Mouse (Mus musculus): ENCODE measurements around the gene Vma21-ps. TPM values are rescaled to one million over a fixed set of nuclear protein-coding genes. Genes with fewer than 3 reads are reported as not detected.
"Not testable (repeated sequence)": the region's sequence is repeated elsewhere in the genome, so short reads cannot be mapped to it uniquely, and the experiment has no call there.

Vma21-ps gene
- polyA plus RNA-seq (2012; rRNA removed) (1.9 TPM in 1 of 2 replicates, not detected in the other), polyA plus RNA-seq (2014; fragmentation: Nextera tagmentation; extraction: Ambion mirVana) (not detected in 2 replicates)

DNA sequence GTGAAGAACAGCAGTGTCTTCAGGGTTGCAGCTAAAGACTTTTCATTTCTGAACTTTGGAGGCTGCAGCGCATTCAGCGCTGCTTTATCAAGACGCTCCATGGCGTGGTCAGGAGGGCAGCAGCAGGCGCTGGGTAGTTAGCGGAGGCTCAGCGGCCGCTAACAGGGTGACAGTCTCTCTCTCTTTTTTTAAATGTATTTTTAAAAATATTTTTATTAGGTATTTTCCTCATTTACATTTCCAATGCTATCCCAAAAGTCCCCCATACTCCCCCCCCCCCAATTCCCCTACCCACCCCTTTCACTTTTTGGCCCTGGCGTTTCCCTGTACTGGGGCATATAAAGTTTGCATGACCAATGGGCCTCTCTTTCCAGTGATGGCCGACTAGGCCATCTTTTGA is at the start of gene Vma21-ps:
Vma21-ps (minus strand) TSS at position 101 of the 400 bp plus-strand sequence.
- not testable (repeated sequence) for H3K9ac ChIP-seq (replicated peaks); H3K27ac ChIP-seq; H3K4me2 ChIP-seq (ENCODE audit: low read depth); H3K27me3 ChIP-seq (ENCODE audit: control insufficient read depth, insufficient read depth, low read length); H3K36me3 ChIP-seq (replicated peaks; ENCODE audit: control insufficient read depth, insufficient read depth, low read depth); ATAC-seq (ENCODE audit: insufficient read depth); H3K4me1 ChIP-seq (replicated peaks; ENCODE audit: control insufficient read depth in 2 of 2, insufficient read depth in 2 of 2, low read length in 1 of 2); H3K4me3 ChIP-seq (ENCODE audit: insufficient read depth in 1 of 2, low read depth in 2 of 2, low read length in 2 of 2); H3K9me3 ChIP-seq (ENCODE audit: control insufficient read depth, low read length); DNase-seq (ENCODE audit: low read depth in 3 of 3, low spot score in 3 of 3)
- 85% methylated on average over 10 of the region's 10 CpGs for WGBS (ENCODE audit: insufficient replicate concordance)

DNA sequence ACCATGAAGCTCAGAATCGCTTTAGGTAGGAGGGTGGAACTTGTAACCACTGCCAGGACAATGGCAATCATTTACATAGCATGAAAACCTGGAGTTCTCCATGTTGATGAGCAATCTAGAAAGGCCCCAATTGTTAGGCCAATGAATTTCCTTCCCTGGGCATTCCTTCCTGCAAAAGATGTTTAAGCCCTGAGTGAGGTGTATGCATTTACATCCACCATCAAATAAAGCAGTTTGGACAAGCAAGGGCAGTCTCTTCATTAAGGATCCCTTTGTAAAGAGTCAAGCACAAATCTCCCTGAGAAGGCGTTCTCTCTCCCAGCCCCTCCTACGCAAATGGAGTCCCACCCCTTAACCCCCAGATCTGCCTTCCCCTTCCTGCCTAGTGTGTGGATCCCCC is 46.0 kb upstream of the Vma21-ps start:
- H3K27ac ChIP-seq, result no peak overlapping the region
- H3K4me1 ChIP-seq (replicated peaks; ENCODE audit: control insufficient read depth in 2 of 2, insufficient read depth in 2 of 2, low read length in 1 of 2), result no peaks in the 10 kb centered on the region
- H3K9me3 ChIP-seq (ENCODE audit: control insufficient read depth, low read length), result no peaks in the 10 kb centered on the region
- 60% methylated on average over 3 of the region's 3 CpGs for WGBS (ENCODE audit: insufficient replicate concordance)
- no peak for ATAC-seq (ENCODE audit: insufficient read depth)
- TF ChIP-seq EP300 (IDR thresholded peaks at IDR 0.05; ENCODE audit: low read depth) (no peak), CTCF (IDR thresholded peaks at IDR 0.05; ENCODE audit: low read depth) (no peak)
- no peaks in the 10 kb centered on the region for H3K36me3 ChIP-seq (replicated peaks; ENCODE audit: control insufficient read depth, insufficient read depth, low read depth)
- H3K4me2 ChIP-seq (ENCODE audit: low read depth), result no peak overlapping the region
- no peak overlapping the region for H3K9ac ChIP-seq (replicated peaks)
- H3K4me3 ChIP-seq (ENCODE audit: insufficient read depth in 1 of 2, low read depth in 2 of 2, low read length in 2 of 2), result no peak overlapping the region
- DNase-seq (ENCODE audit: low read depth in 3 of 3, low spot score in 3 of 3), result no peak
- H3K27me3 ChIP-seq (ENCODE audit: control insufficient read depth, insufficient read depth, low read length), result no peaks in the 10 kb centered on the region

DNA sequence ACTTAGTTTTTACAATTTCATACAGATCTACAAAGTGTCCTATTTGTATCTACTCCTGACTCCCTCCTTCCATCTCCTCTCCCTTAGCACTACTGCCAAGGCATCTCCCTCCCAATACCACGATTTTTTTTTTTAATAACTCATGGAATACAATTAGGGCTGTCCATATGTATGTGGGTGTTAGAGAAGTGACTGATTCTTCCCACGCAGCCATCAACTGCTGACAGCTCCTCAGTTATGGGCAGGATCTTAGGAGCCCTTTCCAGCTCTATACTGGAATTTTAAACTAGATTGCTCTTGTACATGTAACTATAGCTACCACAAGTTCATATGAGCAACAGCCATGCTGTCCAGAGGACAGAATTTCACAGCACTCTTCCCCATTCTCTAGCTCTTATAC is 33.6 kb upstream of the Vma21-ps start:
- no peak for TF ChIP-seq EP300 (IDR thresholded peaks at IDR 0.05; ENCODE audit: low read depth)
- TF ChIP-seq CTCF (IDR thresholded peaks at IDR 0.05; ENCODE audit: low read depth), result no peak
- 36% methylated on average over 2 of the region's 2 CpGs for WGBS (ENCODE audit: insufficient replicate concordance)
- Histone ChIP-seq H3K9me3 (ENCODE audit: control insufficient read depth, low read length) (no peaks in the 10 kb centered on the region), H3K4me1 (replicated peaks; ENCODE audit: control insufficient read depth in 2 of 2, insufficient read depth in 2 of 2, low read length in 1 of 2) (no peaks in the 10 kb centered on the region), H3K4me2 (ENCODE audit: low read depth) (no peak overlapping the region), H3K36me3 (replicated peaks; ENCODE audit: control insufficient read depth, insufficient read depth, low read depth) (no peaks in the 10 kb centered on the region), H3K27me3 (ENCODE audit: control insufficient read depth, insufficient read depth, low read length) (no peaks in the 10 kb centered on the region), H3K27ac (no peak overlapping the region), H3K9ac (replicated peaks) (no peak overlapping the region), H3K4me3 (ENCODE audit: insufficient read depth in 1 of 2, low read depth in 2 of 2, low read length in 2 of 2) (no peak overlapping the region)
- no peak for DNase-seq (ENCODE audit: low read depth in 3 of 3, low spot score in 3 of 3)
- ATAC-seq (ENCODE audit: insufficient read depth), result no peak

DNA sequence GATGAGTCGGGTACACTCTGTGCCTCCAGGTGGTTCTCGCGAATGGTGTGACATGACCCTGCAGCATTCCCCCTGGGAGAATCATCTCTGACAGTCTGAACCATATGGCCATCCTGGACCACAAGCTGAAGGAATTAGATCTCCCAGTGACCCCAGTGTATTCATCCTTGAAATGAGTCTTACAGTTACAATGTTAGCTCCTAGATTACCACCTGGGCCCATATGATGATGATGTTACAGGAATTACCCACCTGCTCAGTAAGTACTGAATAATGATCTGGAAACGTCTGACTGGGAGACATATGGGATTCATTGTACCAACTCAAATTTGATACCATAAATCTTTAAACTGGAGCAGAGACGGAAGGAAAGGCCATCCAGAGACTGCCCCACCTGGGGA is 29.4 kb upstream of the Vma21-ps start:
- ATAC-seq (ENCODE audit: insufficient read depth), result no peak
- no peak overlapping the region for H3K4me3 ChIP-seq (ENCODE audit: insufficient read depth in 1 of 2, low read depth in 2 of 2, low read length in 2 of 2)
- no peak overlapping the region for H3K4me2 ChIP-seq (ENCODE audit: low read depth)
- no peaks in the 10 kb centered on the region for H3K27me3 ChIP-seq (ENCODE audit: control insufficient read depth, insufficient read depth, low read length)
- TF ChIP-seq CTCF (IDR thresholded peaks at IDR 0.05; ENCODE audit: low read depth), result no peak
- TF ChIP-seq EP300 (IDR thresholded peaks at IDR 0.05; ENCODE audit: low read depth), result no peak
- 65% methylated on average over 5 of the region's 5 CpGs for WGBS (ENCODE audit: insufficient replicate concordance)
- H3K27ac ChIP-seq, result no peak overlapping the region
- no peaks in the 10 kb centered on the region for H3K4me1 ChIP-seq (replicated peaks; ENCODE audit: control insufficient read depth in 2 of 2, insufficient read depth in 2 of 2, low read length in 1 of 2)
- H3K36me3 ChIP-seq (replicated peaks; ENCODE audit: control insufficient read depth, insufficient read depth, low read depth), result no peaks in the 10 kb centered on the region
- no peaks in the 10 kb centered on the region for H3K9me3 ChIP-seq (ENCODE audit: control insufficient read depth, low read length)
- H3K9ac ChIP-seq (replicated peaks), result no peak overlapping the region
- DNase-seq (ENCODE audit: low read depth in 3 of 3, low spot score in 3 of 3), result no peak

DNA sequence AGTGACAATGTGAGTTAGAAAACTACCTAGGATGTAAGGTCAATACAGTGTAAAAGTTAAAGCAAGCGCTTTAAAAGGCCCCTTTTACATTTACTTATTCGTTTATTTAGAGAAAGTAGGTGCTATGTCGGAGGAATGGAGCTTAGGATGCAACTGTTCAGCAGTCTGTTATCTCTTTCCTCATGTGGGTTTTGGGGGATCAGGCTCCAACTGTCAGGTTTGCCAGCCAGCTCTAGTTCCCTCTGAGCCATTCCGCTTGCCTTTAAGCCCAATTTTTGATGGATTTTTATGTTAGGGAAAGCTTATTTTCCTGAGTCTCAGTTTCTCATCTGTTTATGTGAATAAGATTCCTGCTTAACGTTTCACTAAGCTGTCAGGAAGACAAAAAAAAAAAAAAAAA is 22.3 kb upstream of the Vma21-ps start:
- no peaks in the 10 kb centered on the region for H3K27me3 ChIP-seq (ENCODE audit: control insufficient read depth, insufficient read depth, low read length)
- no peak for DNase-seq (ENCODE audit: low read depth in 3 of 3, low spot score in 3 of 3)
- TF ChIP-seq EP300 (IDR thresholded peaks at IDR 0.05; ENCODE audit: low read depth) (no peak), CTCF (IDR thresholded peaks at IDR 0.05; ENCODE audit: low read depth) (no peak)
- no peak overlapping the region for H3K27ac ChIP-seq
- ATAC-seq (ENCODE audit: insufficient read depth), result no peak
- no peaks in the 10 kb centered on the region for H3K36me3 ChIP-seq (replicated peaks; ENCODE audit: control insufficient read depth, insufficient read depth, low read depth)
- WGBS (ENCODE audit: insufficient replicate concordance), result 55% methylated on average over 5 of the region's 5 CpGs
- no peak overlapping the region for H3K9ac ChIP-seq (replicated peaks)
- H3K9me3 ChIP-seq (ENCODE audit: control insufficient read depth, low read length), result no peaks in the 10 kb centered on the region
- no peaks in the 10 kb centered on the region for H3K4me1 ChIP-seq (replicated peaks; ENCODE audit: control insufficient read depth in 2 of 2, insufficient read depth in 2 of 2, low read length in 1 of 2)
- no peak overlapping the region for H3K4me3 ChIP-seq (ENCODE audit: insufficient read depth in 1 of 2, low read depth in 2 of 2, low read length in 2 of 2)
- H3K4me2 ChIP-seq (ENCODE audit: low read depth), result no peak overlapping the region
